Mouse (Mus musculus) left cerebral cortex, adult 9 months (tissue): ENCODE results near the gene Srrm2.
"Not testable (repeated sequence)": the region's sequence is repeated elsewhere in the genome, so short reads cannot be mapped to it uniquely, and the experiment has no call there.

Experiments
- DNase-seq, 2 experiments: peaks; one replicate each; pipeline ENCODE4 v3.0.0; 2022; ENCODE audit warnings: low spot score in 2 of 2

Srrm2 gene

GRCm38 (mm10) chr17:23762976-23763375, 27.4 kb upstream of the Srrm2 start:
- no peak for DNase-seq

GRCm38 (mm10) chr17:23770493-23770892, 19.8 kb upstream of the Srrm2 start:
- DNase-seq: no peak

DNA sequence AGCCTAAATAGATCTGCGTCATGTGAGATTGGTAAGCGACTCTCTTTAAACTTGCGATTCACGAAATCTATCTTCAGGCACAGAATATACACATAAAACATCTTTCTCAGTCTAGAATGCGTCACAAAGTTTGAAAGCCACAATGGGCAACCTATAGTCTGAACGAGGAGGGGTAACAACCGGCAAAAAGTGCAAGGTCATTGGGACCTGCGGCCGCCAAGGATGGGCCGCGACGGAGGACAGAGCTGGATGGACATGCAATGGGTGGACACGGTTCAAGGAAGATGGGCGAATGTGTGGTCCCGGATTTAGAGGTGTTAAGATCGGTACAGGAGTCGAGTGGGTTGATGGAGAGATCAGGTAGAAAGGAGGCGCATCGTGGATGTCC, 19.4 kb upstream of the Srrm2 start:
- DNase-seq: no peak

- peak; percentile 98 to 99 for DNase-seq
Observed at GRCm38 (mm10) chr17:23771284-23772218, 18.8 kb upstream of the Srrm2 start, which contains the start of gene Flywch1. Gene Flywch1, minus strand, starts transcription at chr17:23771602.

GRCm38 (mm10) chr17:23772219-23772556, 18.1 kb upstream of the Srrm2 start:
- DNase-seq: not testable (repeated sequence)

DNA sequence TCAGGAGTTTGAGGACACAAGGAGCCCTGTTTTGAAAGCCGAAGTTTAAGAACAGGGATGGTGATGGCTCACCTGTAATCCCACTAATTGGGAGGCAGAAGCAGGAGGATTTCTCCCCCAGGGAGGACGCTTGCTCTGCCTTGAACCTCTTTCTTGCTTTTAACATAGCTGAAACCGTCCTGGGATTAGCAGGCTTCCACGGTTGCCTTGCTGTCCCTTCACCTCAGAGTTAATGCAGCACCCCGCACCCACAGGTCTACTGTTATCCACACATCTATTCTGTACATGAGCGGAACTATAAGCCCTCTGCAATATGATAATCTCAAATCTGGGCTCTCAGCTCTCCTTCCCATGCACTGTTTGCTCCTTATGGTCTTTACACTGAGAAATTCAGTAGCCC, 16.7 kb upstream of the Srrm2 start:
- no peak for DNase-seq

GRCm38 (mm10) chr17:23774090-23774489, 16.2 kb upstream of the Srrm2 start:
- peak in 1 of 2 experiments; percentile 86 for DNase-seq

- no peak for DNase-seq
Observed at GRCm38 (mm10) chr17:23776216-23776615, 14.1 kb upstream of the Srrm2 start.

- DNase-seq: no peak
Observed at GRCm38 (mm10) chr17:23777141-23777540, 13.2 kb upstream of the Srrm2 start.

GRCm38 (mm10) chr17:23778447-23778846, 11.9 kb upstream of the Srrm2 start:
- no peak for DNase-seq

DNA sequence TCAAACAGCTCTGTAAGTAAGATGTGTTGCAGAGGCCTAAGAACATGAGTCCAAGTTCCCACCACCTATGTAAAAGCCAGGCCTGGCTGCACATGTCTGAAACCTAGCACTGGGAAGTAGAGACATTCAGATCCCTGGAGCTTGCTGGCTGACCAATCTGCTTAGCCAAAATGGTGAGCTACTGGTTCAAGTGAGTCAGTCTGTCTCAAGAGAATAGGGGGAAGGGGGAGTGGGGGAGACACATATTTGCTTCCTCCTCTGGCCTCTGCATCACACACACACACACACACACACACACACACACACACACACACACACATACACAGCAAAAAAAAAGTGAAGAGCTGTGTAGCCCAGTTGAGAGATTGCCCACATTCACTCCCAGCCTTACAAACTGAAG, 7.0 kb upstream of the Srrm2 start:
- no peak for DNase-seq

- peak; percentile 88 to 91 for DNase-seq
Observed at GRCm38 (mm10) chr17:23785561-23786471, 4.5 kb upstream of the Srrm2 start, which contains the start of gene Flywch2. Gene Flywch2, minus strand, starts transcription at chr17:23786081.

DNA sequence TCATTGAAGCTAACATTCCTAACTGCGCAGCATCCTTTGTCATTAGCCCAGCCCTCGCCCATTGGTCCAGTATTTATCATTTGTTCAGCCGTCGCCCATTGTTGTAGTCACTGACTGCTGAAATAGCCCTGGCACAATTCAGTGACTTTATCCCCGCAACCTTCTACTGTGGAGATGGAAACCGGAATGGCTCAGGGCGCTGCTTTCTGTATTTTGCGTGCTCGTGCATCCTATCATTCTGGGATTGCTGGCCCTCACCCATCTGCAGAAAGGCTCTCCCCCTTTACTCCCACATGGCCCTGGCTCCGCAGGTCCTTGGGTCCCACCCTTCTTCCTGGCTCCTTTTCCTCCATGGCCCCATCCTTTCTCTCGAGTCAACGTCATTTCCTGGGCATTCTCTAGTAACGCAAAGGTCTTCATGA, 3.8 kb upstream of the Srrm2 start:
- no peak for DNase-seq

DNA sequence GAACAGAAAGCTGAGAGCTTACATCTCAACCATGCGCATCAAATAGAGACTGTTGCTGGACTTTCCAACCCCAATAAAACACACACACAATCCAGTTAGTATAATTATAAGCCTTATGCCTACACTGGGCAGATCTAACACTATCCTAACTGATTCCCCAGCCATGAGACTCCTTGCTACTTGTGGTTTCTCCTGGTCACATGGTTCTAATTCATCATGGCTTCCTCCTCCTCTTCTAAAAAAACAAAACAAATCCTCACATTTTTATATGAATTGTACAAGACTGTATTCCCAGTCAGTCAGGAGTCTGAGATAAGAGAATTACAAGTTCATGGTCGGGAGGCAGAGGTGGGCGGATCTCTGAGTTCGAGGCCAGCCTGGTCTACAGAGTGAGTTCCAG, 1.4 kb upstream of the Srrm2 start:
- DNase-seq: no peak

GRCm38 (mm10) chr17:23789749-23790268, 523 bp upstream of the Srrm2 start:
- DNase-seq: no peak

GRCm38 (mm10) chr17:23791079-23791357, 686 bp downstream of the Srrm2 start:
- DNase-seq: no peak

DNA sequence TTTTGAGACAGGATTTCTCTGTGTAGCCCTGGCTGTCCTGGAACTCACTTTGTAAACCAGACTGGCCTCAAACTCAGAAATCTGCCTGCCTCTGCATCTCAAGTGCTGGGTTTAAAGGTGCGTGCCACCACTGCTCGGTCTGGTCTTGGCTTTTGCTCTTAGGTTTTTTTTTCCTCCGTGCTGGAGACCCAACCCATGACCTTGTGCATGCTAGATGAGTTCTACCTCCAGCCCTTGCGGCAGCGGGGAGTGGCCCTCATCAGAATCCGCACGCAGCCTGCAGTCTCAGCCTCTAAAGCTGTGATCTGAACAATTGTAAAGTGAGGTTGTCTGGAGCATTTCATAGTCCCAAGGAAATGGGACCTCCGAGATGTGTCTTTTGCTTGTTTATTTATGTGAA, 5.0 kb downstream of the Srrm2 start:
- DNase-seq: no peak

DNA sequence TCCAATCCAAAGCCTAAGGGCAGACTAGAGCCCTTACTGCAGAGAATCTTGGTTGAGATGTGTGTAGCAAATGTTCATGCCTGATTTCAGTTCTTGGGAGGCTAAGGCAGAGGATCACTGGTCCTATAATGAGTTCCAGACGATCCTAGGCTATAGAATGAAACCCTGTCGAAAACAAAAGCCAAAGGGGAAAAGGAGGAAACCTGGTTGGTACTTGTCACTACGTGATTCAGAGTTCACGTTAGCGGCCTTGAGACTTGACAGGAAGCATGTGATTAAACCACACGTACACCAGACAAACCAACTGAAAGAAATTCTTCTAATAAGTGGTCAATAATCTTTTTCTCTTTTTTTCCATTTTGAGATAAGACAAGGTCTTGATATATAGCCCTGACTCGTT, 7.0 kb downstream of the Srrm2 start:
- no peak for DNase-seq

GRCm38 (mm10) chr17:23801627-23802026, 11.3 kb downstream of the Srrm2 start:
- no peak for DNase-seq

DNA sequence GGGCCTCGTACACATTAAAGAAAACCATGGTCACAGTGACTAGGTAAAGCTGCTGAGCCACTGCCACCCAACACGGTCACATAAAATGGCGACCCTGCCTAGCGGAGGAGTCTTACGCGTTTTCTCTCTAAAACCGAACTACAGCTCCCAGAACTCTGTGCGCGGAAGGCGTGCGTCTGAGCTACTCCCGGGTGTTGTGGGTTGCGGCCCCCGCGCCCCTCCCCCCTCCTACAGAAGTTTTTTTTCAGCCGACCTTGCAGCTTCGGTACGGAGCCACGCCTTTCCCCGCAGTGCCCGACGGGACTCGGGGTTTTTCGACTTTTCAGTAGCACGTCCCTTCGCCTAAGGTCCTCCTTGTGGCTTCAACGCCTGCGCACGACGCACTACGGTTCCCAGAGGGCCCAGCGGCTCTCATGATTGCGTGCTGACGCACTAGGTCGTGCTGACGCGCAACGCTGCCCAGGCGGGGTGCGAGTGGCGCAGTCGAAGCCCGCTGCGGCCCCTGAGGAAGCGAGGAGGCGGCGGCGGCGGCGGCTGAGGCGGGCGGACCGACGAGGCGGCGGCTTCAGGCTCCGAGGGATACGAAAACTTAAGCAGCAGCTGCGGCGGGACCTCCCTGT, 12.5 kb downstream of the Srrm2 start:
- DNase-seq: peak; percentile 98

DNA sequence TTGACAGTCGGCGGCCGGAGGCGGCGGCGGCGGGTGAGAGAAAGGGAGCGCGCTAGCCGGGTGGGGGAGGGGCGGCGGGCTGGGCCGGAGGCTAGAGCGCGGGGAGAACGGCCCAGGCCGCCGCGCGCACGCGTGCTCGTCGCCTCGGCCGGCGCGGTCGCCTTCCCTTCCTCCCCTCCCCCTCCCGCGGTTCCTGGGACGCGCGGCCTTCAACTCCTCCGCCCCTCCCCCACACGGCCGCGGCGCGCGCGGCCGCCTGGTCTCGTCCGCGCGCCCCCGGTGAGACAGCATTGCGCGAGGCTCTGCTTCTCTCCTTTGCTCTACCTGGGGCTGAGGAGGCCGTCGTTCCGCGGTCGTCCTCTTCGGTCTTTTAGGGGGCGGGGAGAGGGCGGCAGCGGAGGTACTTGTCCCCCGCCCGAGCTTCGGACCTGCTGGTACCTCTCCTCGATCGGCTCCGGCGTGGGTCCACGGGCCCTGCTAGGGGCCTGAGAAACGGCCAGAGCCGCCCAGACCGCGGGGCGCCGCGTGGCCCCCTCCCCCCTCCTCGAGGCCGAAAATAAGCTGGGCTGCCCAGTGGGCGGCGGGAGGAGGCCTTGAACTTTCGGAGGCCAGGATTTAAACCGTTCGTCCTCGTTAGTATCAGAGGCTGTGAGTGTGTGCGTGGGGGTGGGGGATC, 13.2 kb downstream of the Srrm2 start:
- DNase-seq: peak in 1 of 2 experiments; percentile 47
